Mouse (Mus musculus): ENCODE measurements around the gene Dhodh. TPM values are rescaled to one million over a fixed set of nuclear protein-coding genes. Genes with fewer than 3 reads are reported as not detected.

Dhodh gene
- total and polyA plus RNA-seq, 2 experiments from 2014 or later, result 22.3 to 25.9 TPM

GRCm38 (mm10) chr8:109607650-109608049, 823 bp downstream of the Dhodh start:
- Histone ChIP-seq H3K27me3 (ENCODE audit: insufficient read depth, low read length) (no peaks in the 10 kb centered on the region), H3K4me3 (ENCODE audit: low read length) (peak overlapping the region; percentile 63), H3K9me3 (ENCODE audit: low read length) (no peaks in the 10 kb centered on the region), H3K4me2 (ENCODE audit: low read depth, low read length) (peak overlapping the region; percentile 96), H3K36me3 (ENCODE audit: insufficient read depth, low read length) (peaks cover 15% of the 10 kb centered on the region), H3K9ac (replicated peaks; ENCODE audit: low read length) (peak overlapping the region; percentile 71), H3K4me1 (ENCODE audit: insufficient read depth, low read length) (peaks cover 10% of the 10 kb centered on the region; the same call in 1 of the 2 replicates), H3K27ac (no peak overlapping the region)
- 10% methylated on average over 12 of the region's 12 CpGs for WGBS
- DNase-seq (ENCODE audit: low spot score) (peak; percentile 3), ATAC-seq (no peak)
- TF ChIP-seq CTCF (IDR thresholded peaks at IDR 0.05; ENCODE audit: low read depth), result no peak

- Histone ChIP-seq H3K4me1 (ENCODE audit: insufficient read depth, low read length) (peaks cover 10% of the 10 kb centered on the region; the same call in 1 of the 2 replicates), H3K36me3 (ENCODE audit: insufficient read depth, low read length) (peaks cover 22% of the 10 kb centered on the region), H3K9me3 (ENCODE audit: low read length) (no peaks in the 10 kb centered on the region), H3K27ac (no peak overlapping the region), H3K4me2 (ENCODE audit: low read depth, low read length) (no peak overlapping the region), H3K9ac (replicated peaks; ENCODE audit: low read length) (no peak overlapping the region), H3K27me3 (ENCODE audit: insufficient read depth, low read length) (no peaks in the 10 kb centered on the region), H3K4me3 (ENCODE audit: low read length) (no peak overlapping the region)
- no peak for TF ChIP-seq CTCF (IDR thresholded peaks at IDR 0.05; ENCODE audit: low read depth)
- WGBS, result 81% methylated on average over 2 of the region's 2 CpGs
- DNase-seq (ENCODE audit: low spot score) (no peak), ATAC-seq (no peak)
Observed at GRCm38 (mm10) chr8:109606725-109607124, 1.7 kb downstream of the Dhodh start.

- WGBS, result 52% methylated on average over 8 of the region's 8 CpGs
- Histone ChIP-seq H3K4me1 (ENCODE audit: insufficient read depth, low read length) (no peaks in the 10 kb centered on the region), H3K9ac (replicated peaks; ENCODE audit: low read length) (no peak overlapping the region), H3K4me2 (ENCODE audit: low read depth, low read length) (no peak overlapping the region), H3K27ac (no peak overlapping the region), H3K9me3 (ENCODE audit: low read length) (no peaks in the 10 kb centered on the region), H3K36me3 (ENCODE audit: insufficient read depth, low read length) (peaks cover 12% of the 10 kb centered on the region), H3K27me3 (ENCODE audit: insufficient read depth, low read length) (no peaks in the 10 kb centered on the region), H3K4me3 (ENCODE audit: low read length) (no peak overlapping the region)
- DNase-seq (ENCODE audit: low spot score) (peak; percentile 46), ATAC-seq (no peak)
- peak; percentile 88 for TF ChIP-seq CTCF (IDR thresholded peaks at IDR 0.05; ENCODE audit: low read depth)
Observed at GRCm38 (mm10) chr8:109595854-109596253, 12.6 kb downstream of the Dhodh start.

- H3K4me3 ChIP-seq (ENCODE audit: low read length), result no peak overlapping the region
- no peak overlapping the region for H3K4me2 ChIP-seq (ENCODE audit: low read depth, low read length)
- no peaks in the 10 kb centered on the region for H3K4me1 ChIP-seq (ENCODE audit: insufficient read depth, low read length)
- H3K27ac ChIP-seq, result no peak overlapping the region
- no peak overlapping the region for H3K9ac ChIP-seq (replicated peaks; ENCODE audit: low read length)
- no peaks in the 10 kb centered on the region for H3K27me3 ChIP-seq (ENCODE audit: insufficient read depth, low read length)
- peak; percentile 56 for DNase-seq (ENCODE audit: low spot score)
- peaks cover 12% of the 10 kb centered on the region for H3K36me3 ChIP-seq (ENCODE audit: insufficient read depth, low read length)
- peak; percentile 66 for TF ChIP-seq CTCF (IDR thresholded peaks at IDR 0.05; ENCODE audit: low read depth)
- ATAC-seq, result no peak
- no peaks in the 10 kb centered on the region for H3K9me3 ChIP-seq (ENCODE audit: low read length)
- 77% methylated on average over 6 of the region's 6 CpGs for WGBS
Observed at GRCm38 (mm10) chr8:109593117-109593788, 15.2 kb downstream of the Dhodh start.

- Histone ChIP-seq H3K4me1 (ENCODE audit: insufficient read depth, low read length) (no peaks in the 10 kb centered on the region), H3K4me3 (ENCODE audit: low read length) (no peak overlapping the region), H3K9ac (replicated peaks; ENCODE audit: low read length) (no peak overlapping the region), H3K4me2 (ENCODE audit: low read depth, low read length) (no peak overlapping the region), H3K36me3 (ENCODE audit: insufficient read depth, low read length) (peaks cover 12% of the 10 kb centered on the region), H3K27me3 (ENCODE audit: insufficient read depth, low read length) (no peaks in the 10 kb centered on the region), H3K9me3 (ENCODE audit: low read length) (no peaks in the 10 kb centered on the region), H3K27ac (no peak overlapping the region)
- 69% methylated on average over 5 of the region's 5 CpGs for WGBS
- TF ChIP-seq CTCF (IDR thresholded peaks at IDR 0.05; ENCODE audit: low read depth), result no peak
- DNase-seq (ENCODE audit: low spot score), result no peak
- no peak for ATAC-seq
Observed at GRCm38 (mm10) chr8:109592164-109592563, 16.3 kb downstream of the Dhodh start.

GRCm38 (mm10) chr8:109591367-109591766, 17.1 kb downstream of the Dhodh start:
- peaks cover 12% of the 10 kb centered on the region for H3K36me3 ChIP-seq (ENCODE audit: insufficient read depth, low read length)
- no peak overlapping the region for H3K4me3 ChIP-seq (ENCODE audit: low read length)
- H3K4me2 ChIP-seq (ENCODE audit: low read depth, low read length), result no peak overlapping the region
- no peak for TF ChIP-seq CTCF (IDR thresholded peaks at IDR 0.05; ENCODE audit: low read depth)
- WGBS, result 88% methylated on average over 3 of the region's 3 CpGs
- H3K9me3 ChIP-seq (ENCODE audit: low read length), result no peaks in the 10 kb centered on the region
- ATAC-seq, result no peak
- H3K27ac ChIP-seq, result no peak overlapping the region
- H3K4me1 ChIP-seq (ENCODE audit: insufficient read depth, low read length), result no peaks in the 10 kb centered on the region
- H3K27me3 ChIP-seq (ENCODE audit: insufficient read depth, low read length), result no peaks in the 10 kb centered on the region
- H3K9ac ChIP-seq (replicated peaks; ENCODE audit: low read length), result no peak overlapping the region
- no peak for DNase-seq (ENCODE audit: low spot score)

GRCm38 (mm10) chr8:109590901-109591300, 17.6 kb downstream of the Dhodh start:
- H3K4me2 ChIP-seq (ENCODE audit: low read depth, low read length), result no peak overlapping the region
- peaks cover 12% of the 10 kb centered on the region for H3K36me3 ChIP-seq (ENCODE audit: insufficient read depth, low read length)
- no peaks in the 10 kb centered on the region for H3K4me1 ChIP-seq (ENCODE audit: insufficient read depth, low read length)
- ATAC-seq (no peak), DNase-seq (ENCODE audit: low spot score) (no peak)
- H3K9ac ChIP-seq (replicated peaks; ENCODE audit: low read length), result no peak overlapping the region
- no peak overlapping the region for H3K27ac ChIP-seq
- H3K9me3 ChIP-seq (ENCODE audit: low read length), result no peaks in the 10 kb centered on the region
- H3K4me3 ChIP-seq (ENCODE audit: low read length), result no peak overlapping the region
- H3K27me3 ChIP-seq (ENCODE audit: insufficient read depth, low read length), result no peaks in the 10 kb centered on the region
- no peak for TF ChIP-seq CTCF (IDR thresholded peaks at IDR 0.05; ENCODE audit: low read depth)
- WGBS, result 89% methylated on average over 9 of the region's 9 CpGs

Data from hindbrain, postnatal 0 days (tissue).